Mouse (Mus musculus) liver, embryonic 16.5 days (tissue): ENCODE results near the gene Grrp1. TPM values are rescaled to one million over a fixed set of nuclear protein-coding genes. Genes with fewer than 3 reads are reported as not detected.

Experiments used
- polyA plus RNA-seq: library from polyadenylated mRNA; unstranded; fragments of >200 nt; fragmentation: Nextera tagmentation; extraction: Ambion mirVana; gene quantifications from 2 replicates; pipeline ENCODE4 v1.2.1, GENCODE M21; 2015

The Grrp1 gene
- polyA plus RNA-seq, 1 experiment from 2014 or later: 0.78 TPM

Other genes starting within 250 kb of the Grrp1 start
- 1.1 and 1.5 TPM in 2 replicates for gene Lin28a, start 235.3 kb downstream of the Grrp1 start, polyA plus RNA-seq
- not detected in 2 replicates for gene Zfp683, start 200.3 kb downstream of the Grrp1 start, polyA plus RNA-seq
- gene Crybg2, start 193.3 kb downstream of the Grrp1 start, polyA plus RNA-seq: 0.61 and 0.68 TPM in 2 replicates
- gene Cd52, start 159.0 kb downstream of the Grrp1 start, polyA plus RNA-seq: 56.1 and 56.8 TPM in 2 replicates
- 1.3 TPM in 2 replicates for gene Ubxn11, start 151.5 kb downstream of the Grrp1 start, polyA plus RNA-seq
- 142 and 161 TPM in 2 replicates for gene Sh3bgrl3, start 125.3 kb downstream of the Grrp1 start, polyA plus RNA-seq
- 42.3 and 47.7 TPM in 2 replicates for gene Cep85, start 67.0 kb downstream of the Grrp1 start, polyA plus RNA-seq
- gene Gm7534, start 51.1 kb downstream of the Grrp1 start, polyA plus RNA-seq: not detected in 2 replicates
- not detected in 2 replicates for gene Catsper4, start 26.7 kb downstream of the Grrp1 start, polyA plus RNA-seq
- gene Cnksr1, start 15.7 kb downstream of the Grrp1 start, polyA plus RNA-seq: 0.06 and 0.07 TPM in 2 replicates
- gene E130218I03Rik, start 10.4 kb downstream of the Grrp1 start, polyA plus RNA-seq: 0.11 and 0.13 TPM in 2 replicates
- gene Zfp593, start 8.5 kb downstream of the Grrp1 start, polyA plus RNA-seq: 4.0 and 4.5 TPM in 2 replicates
- gene Gm30191, start 7.2 kb downstream of the Grrp1 start, polyA plus RNA-seq: not detected in 2 replicates
- 10.4 and 11.9 TPM in 2 replicates for gene Pdik1l, start 33.8 kb upstream of the Grrp1 start, polyA plus RNA-seq
- 0.25 and 0.28 TPM in 2 replicates for gene Trim63, start 61.0 kb upstream of the Grrp1 start, polyA plus RNA-seq
- 0.02 and 0.12 TPM in 2 replicates for gene Slc30a2, start 89.1 kb upstream of the Grrp1 start, polyA plus RNA-seq
- gene Extl1, start 129.7 kb upstream of the Grrp1 start, polyA plus RNA-seq: 0.21 and 0.25 TPM in 2 replicates
- 6.6 and 8.2 TPM in 2 replicates for gene Pafah2, start 142.2 kb upstream of the Grrp1 start, polyA plus RNA-seq
- 360 and 407 TPM in 2 replicates for gene Stmn1, start 214.2 kb upstream of the Grrp1 start, polyA plus RNA-seq
- gene Paqr7, start 242.6 kb upstream of the Grrp1 start, polyA plus RNA-seq: 8.4 and 8.8 TPM in 2 replicates